Mouse (Mus musculus): ENCODE measurements around the gene Cldn16. TPM values are rescaled to one million over a fixed set of nuclear protein-coding genes. Genes with fewer than 3 reads are reported as not detected.

Gene Cldn16
- polyA plus RNA-seq (2016; fragmentation: Nextera tagmentation; extraction: Ambion mirVana) = not detected in 2 replicates

GRCm38 (mm10) chr16:26462835-26463234, at the start of gene Cldn16:
Gene Cldn16 (plus strand): TSS chr16:26463135.
- Histone ChIP-seq H3K4me2 (replicated peaks) (no peak within 1 kb of the TSS), H3K4me3 (no peak within 1 kb of the TSS), H3K36me3 (no peaks in the 10 kb centered on the region), H3K4me1 (no peaks in the 10 kb centered on the region), H3K27me3 (no peaks in the 10 kb centered on the region), H3K27ac (replicated peaks) (no peak within 1 kb of the TSS), H3K9me3 (no peaks in the 10 kb centered on the region), H3K9ac (replicated peaks) (no peak within 1 kb of the TSS)
- WGBS = 80% methylated on average over 7 of the region's 7 CpGs
- ATAC-seq (ENCODE audit: low FRiP score, low read depth) = no peak

- Histone ChIP-seq H3K4me3 (no peak overlapping the region), H3K4me1 (no peaks in the 10 kb centered on the region), H3K9me3 (no peaks in the 10 kb centered on the region), H3K27ac (replicated peaks) (no peak overlapping the region), H3K4me2 (replicated peaks) (no peak overlapping the region), H3K9ac (replicated peaks) (no peak overlapping the region), H3K36me3 (no peaks in the 10 kb centered on the region), H3K27me3 (no peaks in the 10 kb centered on the region)
- WGBS = 92% methylated on average over 3 of the region's 3 CpGs
- ATAC-seq (ENCODE audit: low FRiP score, low read depth) = no peak
Measured at GRCm38 (mm10) chr16:26418616-26419015, 44.3 kb upstream of the Cldn16 start.

- H3K4me3 ChIP-seq = no peak overlapping the region
- 96% methylated on average over 4 of the region's 4 CpGs for WGBS
- no peak overlapping the region for H3K9ac ChIP-seq (replicated peaks)
- no peak for ATAC-seq (ENCODE audit: low FRiP score, low read depth)
- H3K4me2 ChIP-seq (replicated peaks) = no peak overlapping the region
- no peak overlapping the region for H3K27ac ChIP-seq (replicated peaks)
- no peaks in the 10 kb centered on the region for H3K36me3 ChIP-seq
- no peaks in the 10 kb centered on the region for H3K9me3 ChIP-seq
- no peaks in the 10 kb centered on the region for H3K4me1 ChIP-seq
- H3K27me3 ChIP-seq = no peaks in the 10 kb centered on the region
Measured at GRCm38 (mm10) chr16:26422078-26422477, 40.9 kb upstream of the Cldn16 start.

- H3K4me1 ChIP-seq = no peaks in the 10 kb centered on the region
- WGBS = 87% methylated on average over 3 of the region's 3 CpGs
- H3K9me3 ChIP-seq = no peaks in the 10 kb centered on the region
- no peak overlapping the region for H3K4me2 ChIP-seq (replicated peaks)
- H3K9ac ChIP-seq (replicated peaks) = no peak overlapping the region
- no peak for ATAC-seq (ENCODE audit: low FRiP score, low read depth)
- no peaks in the 10 kb centered on the region for H3K36me3 ChIP-seq
- H3K27me3 ChIP-seq = no peaks in the 10 kb centered on the region
- H3K27ac ChIP-seq (replicated peaks) = no peak overlapping the region
- H3K4me3 ChIP-seq = no peak overlapping the region
Measured at GRCm38 (mm10) chr16:26430246-26430645, 32.7 kb upstream of the Cldn16 start.

- peak; percentile 72; the same call in 1 of the 2 replicates for ATAC-seq (ENCODE audit: low FRiP score, low read depth)
- H3K9me3 ChIP-seq = no peaks in the 10 kb centered on the region
- WGBS = 60% methylated on average over 2 of the region's 2 CpGs
Measured at GRCm38 (mm10) chr16:26433486-26433885, 29.4 kb upstream of the Cldn16 start.

GRCm38 (mm10) chr16:26440031-26440430, 22.9 kb upstream of the Cldn16 start:
- Histone ChIP-seq H3K4me3 (no peak overlapping the region), H3K9ac (replicated peaks) (no peak overlapping the region), H3K9me3 (no peaks in the 10 kb centered on the region), H3K36me3 (no peaks in the 10 kb centered on the region), H3K27ac (replicated peaks) (no peak overlapping the region), H3K4me2 (replicated peaks) (no peak overlapping the region), H3K4me1 (no peaks in the 10 kb centered on the region), H3K27me3 (no peaks in the 10 kb centered on the region)
- WGBS = 79% methylated on average over 3 of the region's 3 CpGs
- no peak for ATAC-seq (ENCODE audit: low FRiP score, low read depth)

More at GRCm38 (mm10) chr16:26433486-26433885, 29.4 kb upstream of the Cldn16 start:
- no peaks in the 10 kb centered on the region for H3K27me3 ChIP-seq
- H3K36me3 ChIP-seq = no peaks in the 10 kb centered on the region
- no peak overlapping the region for H3K9ac ChIP-seq (replicated peaks)
- no peak overlapping the region for H3K4me3 ChIP-seq
- no peak overlapping the region for H3K27ac ChIP-seq (replicated peaks)
- H3K4me1 ChIP-seq = no peaks in the 10 kb centered on the region
- H3K4me2 ChIP-seq (replicated peaks) = no peak overlapping the region

GRCm38 (mm10) chr16:26441156-26441555, 21.8 kb upstream of the Cldn16 start:
- no peak for ATAC-seq (ENCODE audit: low FRiP score, low read depth)
- Histone ChIP-seq H3K27ac (replicated peaks) (no peak overlapping the region), H3K9me3 (no peaks in the 10 kb centered on the region), H3K36me3 (no peaks in the 10 kb centered on the region), H3K27me3 (no peaks in the 10 kb centered on the region), H3K4me1 (no peaks in the 10 kb centered on the region), H3K4me3 (no peak overlapping the region), H3K9ac (replicated peaks) (no peak overlapping the region), H3K4me2 (replicated peaks) (no peak overlapping the region)
- 87% methylated on average over 3 of the region's 3 CpGs for whole genome bisulfite sequencing

- ATAC-seq (ENCODE audit: low FRiP score, low read depth) = no peak
- H3K9me3 ChIP-seq = no peaks in the 10 kb centered on the region
- no peak overlapping the region for H3K9ac ChIP-seq (replicated peaks)
- H3K27me3 ChIP-seq = no peaks in the 10 kb centered on the region
- no peaks in the 10 kb centered on the region for H3K36me3 ChIP-seq
- no peak overlapping the region for H3K27ac ChIP-seq (replicated peaks)
- no peak overlapping the region for H3K4me2 ChIP-seq (replicated peaks)
- no peaks in the 10 kb centered on the region for H3K4me1 ChIP-seq
- no peak overlapping the region for H3K4me3 ChIP-seq
Measured at GRCm38 (mm10) chr16:26444843-26445242, 18.1 kb upstream of the Cldn16 start.

- Histone ChIP-seq H3K4me1 (no peaks in the 10 kb centered on the region), H3K27ac (replicated peaks) (no peak overlapping the region), H3K4me3 (no peak overlapping the region), H3K27me3 (no peaks in the 10 kb centered on the region), H3K36me3 (no peaks in the 10 kb centered on the region), H3K9me3 (no peaks in the 10 kb centered on the region), H3K4me2 (replicated peaks) (no peak overlapping the region), H3K9ac (replicated peaks) (no peak overlapping the region)
- no peak for ATAC-seq (ENCODE audit: low FRiP score, low read depth)
- WGBS = 67% methylated on average over 2 of the region's 2 CpGs
Measured at GRCm38 (mm10) chr16:26447594-26447993, 15.3 kb upstream of the Cldn16 start.

GRCm38 (mm10) chr16:26454163-26454562, 8.8 kb upstream of the Cldn16 start:
- Histone ChIP-seq H3K36me3 (no peaks in the 10 kb centered on the region), H3K4me3 (no peak overlapping the region), H3K9ac (replicated peaks) (no peak overlapping the region), H3K27me3 (no peaks in the 10 kb centered on the region), H3K4me1 (no peaks in the 10 kb centered on the region), H3K9me3 (no peaks in the 10 kb centered on the region), H3K4me2 (replicated peaks) (no peak overlapping the region), H3K27ac (replicated peaks) (no peak overlapping the region)
- ATAC-seq (ENCODE audit: low FRiP score, low read depth) = no peak
- WGBS = 77% methylated on average over 3 of the region's 3 CpGs

GRCm38 (mm10) chr16:26456182-26456581, 6.8 kb upstream of the Cldn16 start:
- Histone ChIP-seq H3K36me3 (no peaks in the 10 kb centered on the region), H3K9me3 (no peaks in the 10 kb centered on the region), H3K4me2 (replicated peaks) (no peak overlapping the region), H3K27me3 (no peaks in the 10 kb centered on the region), H3K9ac (replicated peaks) (no peak overlapping the region), H3K4me3 (no peak overlapping the region), H3K4me1 (no peaks in the 10 kb centered on the region), H3K27ac (replicated peaks) (no peak overlapping the region)
- ATAC-seq (ENCODE audit: low FRiP score, low read depth) = no peak
- WGBS = 86% methylated on average over 2 of the region's 2 CpGs

GRCm38 (mm10) chr16:26466535-26466934, 3.6 kb downstream of the Cldn16 start:
- H3K4me3 ChIP-seq = no peak overlapping the region
- no peak overlapping the region for H3K9ac ChIP-seq (replicated peaks)
- H3K9me3 ChIP-seq = no peaks in the 10 kb centered on the region
- H3K27me3 ChIP-seq = no peaks in the 10 kb centered on the region
- no peaks in the 10 kb centered on the region for H3K4me1 ChIP-seq
- H3K36me3 ChIP-seq = no peaks in the 10 kb centered on the region
- H3K4me2 ChIP-seq (replicated peaks) = no peak overlapping the region
- no peak overlapping the region for H3K27ac ChIP-seq (replicated peaks)
- WGBS = 84% methylated on average over 4 of the region's 4 CpGs
- no peak for ATAC-seq (ENCODE audit: low FRiP score, low read depth)

- H3K9ac ChIP-seq (replicated peaks) = no peak overlapping the region
- no peak overlapping the region for H3K4me2 ChIP-seq (replicated peaks)
- no peaks in the 10 kb centered on the region for H3K9me3 ChIP-seq
- H3K4me1 ChIP-seq = no peaks in the 10 kb centered on the region
- H3K27ac ChIP-seq (replicated peaks) = no peak overlapping the region
- no peaks in the 10 kb centered on the region for H3K36me3 ChIP-seq
- no peak overlapping the region for H3K4me3 ChIP-seq
- 83% methylated on average over 4 of the region's 4 CpGs for WGBS
- no peak for ATAC-seq (ENCODE audit: low FRiP score, low read depth)
- no peaks in the 10 kb centered on the region for H3K27me3 ChIP-seq
Measured at GRCm38 (mm10) chr16:26471254-26471653, 8.3 kb downstream of the Cldn16 start.
